In genomic region chr10:46016295-46016694, GRCm38 (mm10) we compare ENCODE assay signal across 16 mouse cellular contexts.
A peak's percentile ranks its signal among the peaks of the same experiment; 100 is the strongest.
DNase-seq lines count a peak whose midpoint lies in the region; ATAC-seq lines count a peak whose summit lies in the region.
"Had no signal": no experiment of that assay in that cellular context is flagged by ENCODE, and none has a peak within 500 bp of the region (broad histone marks: within the 10 kb centered on the region; RNA-seq: fewer than 3 reads in every experiment).

No protein-coding gene starts in this region.

- H3K9me3 ChIP-seq in neural tube, embryonic 13.5 days = no peaks in the 10 kb centered on the region
- no peaks in the 10 kb centered on the region for H3K9me3 ChIP-seq in hindbrain, embryonic 16.5 days (ENCODE audit: control insufficient read depth, low read length)
- H3K9me3 ChIP-seq: liver, embryonic 12.5 days; midbrain, embryonic 13.5 days had no signal

- peaks cover 11% of the 10 kb centered on the region for H3K4me1 ChIP-seq in neural tube, embryonic 13.5 days (replicated peaks)
- H3K4me1 ChIP-seq in hindbrain, embryonic 16.5 days (ENCODE audit: control insufficient read depth, insufficient read depth, low read depth, low read length) = peaks cover 4% of the 10 kb centered on the region; the same call in 1 of the 2 replicates
- H3K4me1 ChIP-seq: liver, embryonic 12.5 days had no signal

- H3K27me3 ChIP-seq in neural tube, embryonic 13.5 days = no peaks in the 10 kb centered on the region
- no peaks in the 10 kb centered on the region for H3K27me3 ChIP-seq in hindbrain, embryonic 16.5 days (replicated peaks; ENCODE audit: control insufficient read depth, insufficient read depth, low read length)
- H3K27me3 ChIP-seq: liver, embryonic 12.5 days; midbrain, embryonic 13.5 days had no signal

- no peaks in the 10 kb centered on the region for H3K36me3 ChIP-seq in neural tube, embryonic 13.5 days
- H3K36me3 ChIP-seq in hindbrain, embryonic 16.5 days (ENCODE audit: control insufficient read depth, insufficient read depth, low read length) = no peaks in the 10 kb centered on the region
- H3K36me3 ChIP-seq: liver, embryonic 12.5 days; midbrain, embryonic 13.5 days had no signal

- no peak for ATAC-seq in frontal cortex, adult (ENCODE audit: low TSS enrichment)
- ATAC-seq in neural tube, embryonic 13.5 days (ENCODE audit: low read depth) = 0 out of 2 replicates have a peak, but pooled peaks have one; percentile 29
- ATAC-seq in hindbrain, embryonic 16.5 days = peak; percentile 64
- no peak for ATAC-seq in erythroid progenitor cell, adult 5-6 weeks (replicated peaks; ENCODE audit: low FRiP score, poor library complexity, severe bottlenecking)
- ATAC-seq: CD4-positive, CD25-positive, alpha-beta regulatory T cell, adult 4 months; liver, embryonic 12.5 days; midbrain, embryonic 13.5 days had no signal

- peak overlapping the region; percentile 46 for H3K27ac ChIP-seq in neural tube, embryonic 13.5 days (replicated peaks)
- 0 out of 2 replicates have a peak overlapping the region, but pooled peaks have one; percentile 23 for H3K27ac ChIP-seq in hindbrain, embryonic 16.5 days (ENCODE audit: low read depth, low read length)
- H3K27ac ChIP-seq: gastrocnemius, adult 2 months; layer of hippocampus, adult 2 months; liver, embryonic 12.5 days; midbrain, embryonic 13.5 days had no signal

- H3K4me3 ChIP-seq in neural tube, embryonic 13.5 days = no peak overlapping the region
- H3K4me3 ChIP-seq in hindbrain, embryonic 16.5 days (ENCODE audit: low read length) = no peak overlapping the region
- H3K4me3 ChIP-seq: gastrocnemius, adult 2 months; layer of hippocampus, adult 2 months; liver, embryonic 12.5 days; midbrain, embryonic 13.5 days had no signal

- no peak overlapping the region for H3K9ac ChIP-seq in neural tube, embryonic 13.5 days
- no peak overlapping the region for H3K9ac ChIP-seq in hindbrain, embryonic 16.5 days (ENCODE audit: low read depth, low read length)
- H3K9ac ChIP-seq: liver, embryonic 12.5 days; midbrain, embryonic 13.5 days had no signal

- peak; percentile 11 to 16 for DNase-seq in frontal cortex, postnatal 36 days (ENCODE audit: low spot score in 2 of 2)
- DNase-seq in neural tube, embryonic 10.5 days (ENCODE audit: extremely low spot score, low spot score) = no peak
- no peak for DNase-seq in heart, adult 8-10 months (ENCODE audit: low spot score)
- DNase-seq: gastrocnemius, adult 2 months; heart, postnatal 4 days; kidney, adult 8-10 months; right cerebral cortex, postnatal 25 days; thymus, postnatal 4 days had no signal

- 35% methylated on average over 5 of the region's 5 CpGs for WGBS in neural tube, embryonic 13.5 days
- WGBS in hindbrain, embryonic 16.5 days = 24% methylated on average over 5 of the region's 5 CpGs

- H3K4me2 ChIP-seq in neural tube, embryonic 13.5 days = no peak overlapping the region
- no peak overlapping the region; the same call in 1 of the 2 replicates for H3K4me2 ChIP-seq in hindbrain, embryonic 16.5 days (ENCODE audit: low read length)
- H3K4me2 ChIP-seq: liver, embryonic 12.5 days; midbrain, embryonic 13.5 days had no signal

Comparison
In these comparisons a context has a peak if more than half of its experiments do, and no peak if none do; other contexts are left out.
1. DNase-seq: peak in frontal cortex, postnatal 36 days (2 of 2); none in neural tube, embryonic 10.5 days (single experiment) and heart, adult 8-10 months (single experiment).
2. ATAC-seq: peak in neural tube, embryonic 13.5 days (single experiment) and hindbrain, embryonic 16.5 days (single experiment); none in frontal cortex, adult (single experiment) and erythroid progenitor cell, adult 5-6 weeks (single experiment).